Mouse (Mus musculus) spleen, adult 2 months (tissue): ENCODE data around the gene Scube1. TPM values are rescaled to one million over a fixed set of nuclear protein-coding genes. Genes with fewer than 3 reads are reported as not detected.

ENCODE experiments used
- DNase-seq, 2 experiments: peaks; one replicate each; pipeline versions ENCODE4 v3.0.0 to v3.0.0-alpha.2; 2012 to 2021; ENCODE audit warnings: low spot score in 2 of 2, low read depth in 1 of 2
- H3K27ac ChIP-seq: fragments of 200-500 bp; 2 replicates; pipeline ENCODE4 v1.5.1; 2012; ENCODE audit warnings: low read length, inconsistent platforms; ENCODE audit not compliant: insufficient read depth
- H3K27me3 ChIP-seq: fragments of 200-500 bp; 2 replicates; pipeline ENCODE4 v1.6.1; 2012; ENCODE audit warnings: mild to moderate bottlenecking, moderate library complexity, low read length, inconsistent platforms; ENCODE audit not compliant: control insufficient read depth, insufficient read depth
- H3K36me3 ChIP-seq: fragments of 200-500 bp; 2 replicates; pipeline ENCODE4 v1.6.1; 2012; ENCODE audit warnings: mild to moderate bottlenecking, low read length, inconsistent platforms; ENCODE audit not compliant: control insufficient read depth, insufficient read depth
- H3K4me1 ChIP-seq: fragments of 200-500 bp; 2 replicates; pipeline ENCODE4 v1.6.1; 2011; ENCODE audit warnings: inconsistent platforms; ENCODE audit not compliant: control insufficient read depth, insufficient read depth, insufficient read length
- H3K4me3 ChIP-seq: fragments of 200-500 bp; 2 replicates; pipeline ENCODE4 v1.5.1; 2011; ENCODE audit warnings: mild to moderate bottlenecking, inconsistent platforms; ENCODE audit not compliant: insufficient read depth, insufficient read length; ENCODE audit errors: extremely low read depth
- CTCF ChIP-seq: fragments of 200-500 bp; IDR thresholded peaks from 2 replicates; pipeline ENCODE4 v1.5.1; 2011; ENCODE audit warnings: mild to moderate bottlenecking, inconsistent platforms; ENCODE audit not compliant: insufficient read depth, insufficient read length, insufficient replicate concordance; ENCODE audit errors: extremely low read depth
- POLR2A ChIP-seq: fragments of 200-500 bp; IDR thresholded peaks from 2 replicates; pipeline ENCODE4 v1.6.1; 2011; ENCODE audit warnings: low read depth, low read length, inconsistent platforms
- WGBS: fragments of 180-500 bp; shearing (Covaris S2); methylation state at CpG from one replicate; pipeline ENCODE4 v1.1.7; 2018; 5-methylcytosine and 5-hydroxymethylcytosine counted together
- polyA plus RNA-seq: library from polyadenylated mRNA; depleted of rRNA; stranded (reverse); fragments of >200 nt; gene quantifications from 2 replicates; pipeline ENCODE4 v1.2.3, GENCODE M21; 2012

Scube1 gene
- polyA plus RNA-seq, 1 experiment, result 8.8 TPM

- no peaks in the 10 kb centered on the region for H3K27me3 ChIP-seq
- no peak overlapping the region for H3K4me3 ChIP-seq
- DNase-seq, result no peak
- TF ChIP-seq CTCF (no peak), POLR2A (no peak)
- no peaks in the 10 kb centered on the region for H3K4me1 ChIP-seq
- no peak overlapping the region for H3K27ac ChIP-seq
- WGBS, result 84% methylated on average over 14 of the region's 14 CpGs
- no peaks in the 10 kb centered on the region for H3K36me3 ChIP-seq
These were observed 28.0 kb downstream of the Scube1 start for GRCm38 (mm10) chr15:83696681-83697381.

- Histone ChIP-seq H3K36me3 (no peaks in the 10 kb centered on the region), H3K4me1 (no peaks in the 10 kb centered on the region), H3K27ac (no peak overlapping the region), H3K27me3 (no peaks in the 10 kb centered on the region), H3K4me3 (no peak overlapping the region)
- WGBS, result 69% methylated on average over 11 of the region's 11 CpGs
- no peak for DNase-seq
- TF ChIP-seq CTCF (no peak), POLR2A (no peak)
These were observed 29.7 kb downstream of the Scube1 start for GRCm38 (mm10) chr15:83695159-83695558.

GRCm38 (mm10) chr15:83691901-83692361 lies 32.9 kb downstream of the Scube1 start:
- Histone ChIP-seq H3K4me1 (no peaks in the 10 kb centered on the region), H3K36me3 (no peaks in the 10 kb centered on the region), H3K4me3 (no peak overlapping the region), H3K27ac (no peak overlapping the region), H3K27me3 (no peaks in the 10 kb centered on the region)
- WGBS, result 74% methylated on average over 8 of the region's 8 CpGs
- TF ChIP-seq CTCF (no peak), POLR2A (no peak)
- no peak for DNase-seq

- no peaks in the 10 kb centered on the region for H3K36me3 ChIP-seq
- 91% methylated on average over 12 of the region's 12 CpGs for WGBS
- no peaks in the 10 kb centered on the region for H3K27me3 ChIP-seq
- no peaks in the 10 kb centered on the region for H3K4me1 ChIP-seq
- no peak for DNase-seq
- TF ChIP-seq CTCF (no peak), POLR2A (no peak)
- H3K27ac ChIP-seq, result no peak overlapping the region
- no peak overlapping the region for H3K4me3 ChIP-seq
These were observed 34.9 kb downstream of the Scube1 start for GRCm38 (mm10) chr15:83689946-83690345.

- 64% methylated on average over 9 of the region's 9 CpGs for WGBS
- TF ChIP-seq POLR2A (no peak), CTCF (no peak)
- no peak overlapping the region for H3K4me3 ChIP-seq
These were observed 38.2 kb downstream of the Scube1 start for GRCm38 (mm10) chr15:83686601-83687000.

GRCm38 (mm10) chr15:83685950-83686349 lies 38.9 kb downstream of the Scube1 start:
- no peak overlapping the region for H3K27ac ChIP-seq
- no peaks in the 10 kb centered on the region for H3K27me3 ChIP-seq
- no peaks in the 10 kb centered on the region for H3K4me1 ChIP-seq
- no peak overlapping the region for H3K4me3 ChIP-seq
- WGBS, result 93% methylated on average over 3 of the region's 3 CpGs
- no peaks in the 10 kb centered on the region for H3K36me3 ChIP-seq
- TF ChIP-seq POLR2A (no peak), CTCF (no peak)
- no peak for DNase-seq

More at GRCm38 (mm10) chr15:83686601-83687000, 38.2 kb downstream of the Scube1 start:
- DNase-seq, result no peak
- Histone ChIP-seq H3K36me3 (no peaks in the 10 kb centered on the region), H3K27ac (no peak overlapping the region), H3K4me1 (no peaks in the 10 kb centered on the region), H3K27me3 (no peaks in the 10 kb centered on the region)

- Histone ChIP-seq H3K4me3 (no peak overlapping the region), H3K36me3 (no peaks in the 10 kb centered on the region), H3K4me1 (no peaks in the 10 kb centered on the region), H3K27me3 (0 out of 2 replicates have a peak, but pooled peaks cover 2% of the 10 kb centered on the region), H3K27ac (no peak overlapping the region)
- DNase-seq, result no peak
- TF ChIP-seq CTCF, result no peak
- no peak for TF ChIP-seq POLR2A
- 83% methylated on average over 15 of the region's 15 CpGs for WGBS
These were observed 41.7 kb downstream of the Scube1 start for GRCm38 (mm10) chr15:83683051-83683561.
